Mouse (Mus musculus) bone marrow, adult 2 months (tissue): ENCODE measurements at regions not wholly inside any gene's neighbourhood (a gene's known extent, or its start where the extent isn't known, plus 50 kb on each side); places are given as distances from the start of the nearest gene placed in this dataset.

Source experiments
- CTCF ChIP-seq: fragments of 200-500 bp; IDR thresholded peaks from 2 replicates; pipeline ENCODE4 v1.5.1; 2011; ENCODE audit warnings: low read length, control low read depth; ENCODE audit not compliant: control insufficient read depth, insufficient read depth
- POLR2A ChIP-seq: fragments of 200-500 bp; IDR thresholded peaks from 2 replicates; pipeline ENCODE4 v1.6.1; 2011; ENCODE audit warnings: low read depth, mild to moderate bottlenecking, control low read depth, low read length, borderline replicate concordance; ENCODE audit not compliant: control insufficient read depth

DNA sequence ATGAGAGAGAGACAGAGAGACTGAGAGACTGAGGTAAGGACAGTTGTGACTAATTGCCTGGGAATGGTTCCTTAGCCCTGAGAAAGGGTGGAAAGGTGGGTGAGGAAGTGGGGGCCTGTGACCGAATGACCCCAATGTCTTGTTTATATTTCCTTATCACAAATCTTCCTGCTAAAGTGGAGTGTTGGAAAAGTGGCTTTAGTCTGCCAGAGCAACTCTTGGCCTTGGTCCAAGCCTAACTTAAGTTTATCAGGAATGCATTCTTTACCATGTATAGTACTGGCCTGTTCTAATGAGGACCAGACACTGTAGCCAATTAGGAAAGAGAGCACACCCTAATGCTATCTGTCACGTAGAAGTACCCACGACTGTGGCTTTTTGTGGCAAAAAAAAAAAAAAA lies 133.6 kb downstream of the Mterf1b start:
- TF ChIP-seq CTCF, result no peak
- no peak for TF ChIP-seq POLR2A
